Mouse (Mus musculus) bone marrow macrophage, adult 2 months (primary cell): ENCODE results near the gene Relb.

ENCODE experiments used
- CTCF ChIP-seq: IDR thresholded peaks from 2 replicates; pipeline ENCODE4 v1.5.1; 2012; ENCODE audit warnings: low read depth, mild to moderate bottlenecking, low read length, moderate library complexity
- POLR2A ChIP-seq: IDR thresholded peaks from 2 replicates; pipeline ENCODE4 v1.6.1; 2012; ENCODE audit warnings: mild to moderate bottlenecking, low read depth, low read length, borderline replicate concordance

- TF ChIP-seq CTCF (no peak), POLR2A (no peak)
Observed at GRCm38 (mm10) chr7:19577877-19578414, 51.3 kb downstream of the Relb start.
